15 mouse cellular contexts compared by ENCODE assay signal in the genomic region with DNA sequence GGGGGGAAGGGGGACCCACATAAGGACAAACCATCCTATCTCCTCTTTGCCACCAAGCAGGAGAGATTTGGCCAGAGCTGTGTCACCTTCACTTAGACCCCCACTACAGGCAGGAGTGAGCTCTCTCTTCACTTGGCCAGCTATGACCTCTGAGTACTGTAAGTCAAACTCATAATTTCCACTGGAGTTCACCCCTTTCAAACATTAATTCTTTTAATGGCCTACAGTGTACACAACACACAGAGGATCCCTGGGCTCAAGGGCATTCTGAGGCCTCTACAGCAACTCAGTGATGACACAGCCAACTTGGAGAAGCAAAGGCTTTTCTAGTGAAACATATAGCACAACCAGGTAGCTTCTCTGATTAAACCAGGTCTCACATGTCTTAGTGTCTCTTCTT. TPM values are rescaled to one million over a fixed set of nuclear protein-coding genes. Genes with fewer than 3 reads are reported as not detected.
"Had no signal": no experiment of that assay in that cellular context is flagged by ENCODE, and none has a peak within 500 bp of the region (broad histone marks: within the 10 kb centered on the region; RNA-seq: fewer than 3 reads in every experiment).

No protein-coding gene starts in this region.

- H3K4me1 ChIP-seq: limb, embryonic 15.5 days; liver, embryonic 12.5 days; midbrain, embryonic 15.5 days; neural tube, embryonic 13.5 days had no signal

- H3K27me3 ChIP-seq: limb, embryonic 15.5 days; liver, embryonic 12.5 days; midbrain, embryonic 15.5 days; neural tube, embryonic 13.5 days had no signal

- DNase-seq: lung, embryonic 14.5 days; lung, postnatal 10 days; retina, postnatal 1 day; right cerebral cortex, postnatal 4 days; spleen, adult 18-20 months; thymus, adult 18-20 months; thymus, postnatal 36 days had no signal

- H3K4me2 ChIP-seq: limb, embryonic 15.5 days; liver, embryonic 12.5 days; lung, embryonic 14.5 days; midbrain, embryonic 11.5 days; midbrain, embryonic 15.5 days; neural tube, embryonic 13.5 days had no signal

- H3K27ac ChIP-seq: limb, embryonic 15.5 days; liver, embryonic 12.5 days; macrophage; midbrain, embryonic 15.5 days; neural tube, embryonic 13.5 days had no signal

- H3K4me3 ChIP-seq: limb, embryonic 15.5 days; liver, embryonic 12.5 days; megakaryocyte, embryonic 14.5 days; midbrain, embryonic 15.5 days; neural tube, embryonic 13.5 days had no signal

- H3K9me3 ChIP-seq: limb, embryonic 15.5 days; liver, embryonic 12.5 days; megakaryocyte, embryonic 14.5 days; midbrain, embryonic 15.5 days; neural tube, embryonic 13.5 days had no signal

- ATAC-seq: intestine, embryonic 16.5 days; liver, embryonic 12.5 days; midbrain, embryonic 15.5 days had no signal

- H3K9ac ChIP-seq: limb, embryonic 15.5 days; liver, embryonic 12.5 days; lung, embryonic 14.5 days; midbrain, embryonic 15.5 days; neural tube, embryonic 13.5 days had no signal

- H3K36me3 ChIP-seq: limb, embryonic 15.5 days; liver, embryonic 12.5 days; midbrain, embryonic 15.5 days; neural tube, embryonic 13.5 days had no signal

RNA-seq across cellular contexts. Expression of gene Gm10647, which starts 26.1 kb away (rescaled TPM):
- polyA plus RNA-seq: macrophage had no signal
